Mouse (Mus musculus) ovary, adult 18-20 months (tissue): Measurements from ENCODE around the gene Slc25a21.

Experiments
- DNase-seq: peaks from one replicate; pipeline ENCODE4 v3.0.0; 2022; ENCODE audit warnings: low spot score, mixed read lengths

Slc25a21 gene

GRCm38 (mm10) chr12:56689736-56690135 lies 507.5 kb downstream of the Slc25a21 start:
- DNase-seq = no peak

- no peak for DNase-seq
These were observed 507.9 kb downstream of the Slc25a21 start for GRCm38 (mm10) chr12:56689331-56689730.

- DNase-seq = no peak
These were observed 508.4 kb downstream of the Slc25a21 start for GRCm38 (mm10) chr12:56688920-56689319.

GRCm38 (mm10) chr12:56688482-56688840 lies 508.8 kb downstream of the Slc25a21 start:
- no peak for DNase-seq

GRCm38 (mm10) chr12:56687640-56688481 lies 509.4 kb downstream of the Slc25a21 start:
- no peak for DNase-seq

GRCm38 (mm10) chr12:56681096-56681811 lies 516.0 kb downstream of the Slc25a21 start:
- no peak for DNase-seq

- DNase-seq = no peak
These were observed 519.7 kb downstream of the Slc25a21 start for GRCm38 (mm10) chr12:56677620-56678019.

GRCm38 (mm10) chr12:56674726-56675125 lies 522.5 kb downstream of the Slc25a21 start:
- no peak for DNase-seq

- no peak for DNase-seq
These were observed 526.5 kb downstream of the Slc25a21 start for GRCm38 (mm10) chr12:56670795-56671194.

- DNase-seq = no peak
These were observed 527.7 kb downstream of the Slc25a21 start for GRCm38 (mm10) chr12:56669451-56670122.
